Comparison of ENCODE assay signal across 29 mouse cellular contexts in the genomic region with DNA sequence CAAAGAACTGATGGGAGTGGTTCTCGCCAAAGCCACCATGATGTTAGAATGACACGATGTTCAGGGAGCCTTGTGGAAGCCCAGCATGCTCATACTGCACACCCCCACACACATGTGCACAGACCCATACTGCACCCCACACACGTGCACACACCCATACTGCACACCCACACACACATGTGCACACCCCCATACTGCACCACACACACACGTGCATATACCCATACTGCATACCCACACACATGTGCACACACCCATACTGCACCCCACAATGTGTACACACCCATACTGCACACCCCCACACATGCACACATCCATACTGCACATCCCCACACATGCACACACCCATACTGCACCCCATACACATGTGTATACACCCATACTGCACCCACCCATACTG. TPM values are rescaled to one million over a fixed set of nuclear protein-coding genes. Genes with fewer than 3 reads are reported as not detected.
DNase-seq lines count a peak whose midpoint lies in the region; ATAC-seq and TF ChIP-seq lines count a peak whose summit lies in the region.
"Had no signal": no experiment of that assay in that cellular context is flagged by ENCODE, and none has a peak within 500 bp of the region (broad histone marks: within the 10 kb centered on the region; RNA-seq: fewer than 3 reads in every experiment).

No protein-coding gene starts in this region.

- H3K4me1 ChIP-seq in hindbrain, embryonic 13.5 days (replicated peaks): peaks cover 19% of the 10 kb centered on the region; the same call in 1 of the 2 replicates
- no peaks in the 10 kb centered on the region for H3K4me1 ChIP-seq in hindbrain, postnatal 0 days (ENCODE audit: insufficient read depth, low read length)
- H3K4me1 ChIP-seq in liver, embryonic 14.5 days (replicated peaks; ENCODE audit: control insufficient read depth in 2 of 2, insufficient read depth in 2 of 2, low read length in 1 of 2): peaks cover 0 to 5% of the 10 kb centered on the region in 2 experiments; a peak in 2 of 4 replicates
- H3K4me1 ChIP-seq in liver, postnatal 0 days (ENCODE audit: insufficient read depth): peaks cover 9% of the 10 kb centered on the region
- H3K4me1 ChIP-seq in embryonic facial prominence, embryonic 12.5 days: no peaks in the 10 kb centered on the region
- no peaks in the 10 kb centered on the region for H3K4me1 ChIP-seq in forebrain, embryonic 15.5 days
- peaks cover 3% of the 10 kb centered on the region for H3K4me1 ChIP-seq in intestine, postnatal 0 days (replicated peaks; ENCODE audit: control insufficient read depth, insufficient read depth, low read length)

- DNase-seq in hindbrain, postnatal 0 days (ENCODE audit: low spot score): no peak
- DNase-seq in liver, embryonic 14.5 days (ENCODE audit: low read depth in 3 of 3, low spot score in 3 of 3): no peak
- DNase-seq in liver, postnatal 0 days: no peak
- DNase-seq: adrenal gland, adult 8-10 months; cerebellum, adult 11-12 months; cerebellum, postnatal 10 days; heart, postnatal 36 days; kidney, adult 9 months; kidney, postnatal 14 days; left cerebral cortex, postnatal 4 days; midbrain, embryonic 14.5 days had no signal

- 91% methylated on average over 4 of the region's 4 CpGs for WGBS in hindbrain, embryonic 13.5 days
- 90% methylated on average over 4 of the region's 4 CpGs for WGBS in hindbrain, postnatal 0 days
- 75% methylated on average over 4 of the region's 4 CpGs for WGBS in liver, embryonic 14.5 days (ENCODE audit: insufficient replicate concordance)
- 78% methylated on average over 4 of the region's 4 CpGs for WGBS in liver, postnatal 0 days (ENCODE audit: insufficient replicate concordance)
- 88% methylated on average over 4 of the region's 4 CpGs for WGBS in embryonic facial prominence, embryonic 12.5 days
- WGBS in forebrain, embryonic 15.5 days: 91% methylated on average over 4 of the region's 4 CpGs
- WGBS in intestine, postnatal 0 days: 89% methylated on average over 4 of the region's 4 CpGs

- H3K9me3 ChIP-seq in hindbrain, embryonic 13.5 days: no peaks in the 10 kb centered on the region
- H3K9me3 ChIP-seq in hindbrain, postnatal 0 days (ENCODE audit: low read length): no peaks in the 10 kb centered on the region
- no peaks in the 10 kb centered on the region for H3K9me3 ChIP-seq in liver, embryonic 14.5 days (ENCODE audit: control insufficient read depth, low read length)
- H3K9me3 ChIP-seq in liver, postnatal 0 days (ENCODE audit: low read length): no peaks in the 10 kb centered on the region
- H3K9me3 ChIP-seq in embryonic facial prominence, embryonic 12.5 days: no peaks in the 10 kb centered on the region
- no peaks in the 10 kb centered on the region for H3K9me3 ChIP-seq in forebrain, embryonic 15.5 days
- no peaks in the 10 kb centered on the region for H3K9me3 ChIP-seq in intestine, postnatal 0 days (ENCODE audit: control insufficient read depth)
- H3K9me3 ChIP-seq: heart, embryonic 15.5 days; neural tube, embryonic 15.5 days had no signal

- no peak overlapping the region for H3K27ac ChIP-seq in hindbrain, embryonic 13.5 days
- no peak overlapping the region for H3K27ac ChIP-seq in hindbrain, postnatal 0 days
- no peak overlapping the region for H3K27ac ChIP-seq in liver, embryonic 14.5 days
- no peak overlapping the region for H3K27ac ChIP-seq in liver, postnatal 0 days (ENCODE audit: low read depth)
- no peak overlapping the region for H3K27ac ChIP-seq in embryonic facial prominence, embryonic 12.5 days
- no peak overlapping the region for H3K27ac ChIP-seq in forebrain, embryonic 15.5 days (replicated peaks)
- H3K27ac ChIP-seq in intestine, postnatal 0 days (ENCODE audit: low read depth, low read length): no peak overlapping the region
- H3K27ac ChIP-seq: heart, embryonic 15.5 days; macrophage had no signal

- H3K27me3 ChIP-seq in hindbrain, embryonic 13.5 days: no peaks in the 10 kb centered on the region
- no peaks in the 10 kb centered on the region for H3K27me3 ChIP-seq in hindbrain, postnatal 0 days (ENCODE audit: insufficient read depth, low read length)
- H3K27me3 ChIP-seq in liver, embryonic 14.5 days (ENCODE audit: control insufficient read depth, insufficient read depth, low read length): no peaks in the 10 kb centered on the region
- H3K27me3 ChIP-seq in liver, postnatal 0 days (ENCODE audit: insufficient read depth, low read length): no peaks in the 10 kb centered on the region
- H3K27me3 ChIP-seq in embryonic facial prominence, embryonic 12.5 days: no peaks in the 10 kb centered on the region
- no peaks in the 10 kb centered on the region for H3K27me3 ChIP-seq in forebrain, embryonic 15.5 days
- no peaks in the 10 kb centered on the region for H3K27me3 ChIP-seq in intestine, postnatal 0 days (replicated peaks; ENCODE audit: control insufficient read depth, insufficient read depth, low read length)
- H3K27me3 ChIP-seq: heart, embryonic 15.5 days; neural tube, embryonic 15.5 days had no signal

- H3K4me3 ChIP-seq in hindbrain, embryonic 13.5 days: no peak overlapping the region
- no peak overlapping the region for H3K4me3 ChIP-seq in hindbrain, postnatal 0 days (ENCODE audit: low read length)
- H3K4me3 ChIP-seq in liver, embryonic 14.5 days (ENCODE audit: insufficient read depth in 1 of 2, low read depth in 2 of 2, low read length in 2 of 2): no peak overlapping the region
- no peak overlapping the region for H3K4me3 ChIP-seq in liver, postnatal 0 days (ENCODE audit: low read depth, low read length)
- H3K4me3 ChIP-seq in embryonic facial prominence, embryonic 12.5 days: no peak overlapping the region
- H3K4me3 ChIP-seq in forebrain, embryonic 15.5 days: no peak overlapping the region
- no peak overlapping the region for H3K4me3 ChIP-seq in intestine, postnatal 0 days (ENCODE audit: low read depth, low read length)
- H3K4me3 ChIP-seq: heart, embryonic 15.5 days; neural tube, embryonic 15.5 days had no signal

- TF ChIP-seq EP300 in liver, embryonic 14.5 days (IDR thresholded peaks at IDR 0.05; ENCODE audit: low read depth): no peak
- TF ChIP-seq EP300 in liver, postnatal 0 days (IDR thresholded peaks at IDR 0.05; ENCODE audit: low read depth): no peak

- 0 out of 2 replicates have a peak, but pooled peaks have one; percentile 20 for ATAC-seq in hindbrain, embryonic 13.5 days (ENCODE audit: low FRiP score)
- ATAC-seq in hindbrain, postnatal 0 days: no peak
- ATAC-seq in liver, embryonic 14.5 days (ENCODE audit: insufficient read depth): 0 out of 2 replicates have a peak, but pooled peaks have one; percentile 17
- no peak for ATAC-seq in liver, postnatal 0 days
- ATAC-seq in embryonic facial prominence, embryonic 12.5 days (ENCODE audit: insufficient number of reproducible peaks, insufficient read depth, low FRiP score, low TSS enrichment): peak; percentile 76
- peak; percentile 29; the same call in 1 of the 2 replicates for ATAC-seq in forebrain, embryonic 15.5 days (replicated peaks)
- no peak for ATAC-seq in intestine, postnatal 0 days
- ATAC-seq: activated CD4-positive, CD25-positive, alpha-beta regulatory T cell, adult 4 months; lung, postnatal 0 days had no signal

- H3K9ac ChIP-seq in hindbrain, embryonic 13.5 days: no peak overlapping the region
- H3K9ac ChIP-seq in hindbrain, postnatal 0 days (replicated peaks; ENCODE audit: low read length): no peak overlapping the region
- H3K9ac ChIP-seq in liver, embryonic 14.5 days (replicated peaks): no peak overlapping the region
- H3K9ac ChIP-seq in liver, postnatal 0 days (replicated peaks): no peak overlapping the region
- H3K9ac ChIP-seq in embryonic facial prominence, embryonic 12.5 days: no peak overlapping the region
- H3K9ac ChIP-seq in forebrain, embryonic 15.5 days (replicated peaks): no peak overlapping the region
- H3K9ac ChIP-seq in intestine, postnatal 0 days (ENCODE audit: low read depth, low read length): no peak overlapping the region
- H3K9ac ChIP-seq: heart, embryonic 15.5 days; neural tube, embryonic 15.5 days had no signal

- peaks cover 61% of the 10 kb centered on the region for H3K36me3 ChIP-seq in hindbrain, embryonic 13.5 days
- H3K36me3 ChIP-seq in hindbrain, postnatal 0 days (ENCODE audit: insufficient read depth, low read length): peaks cover 37% of the 10 kb centered on the region
- H3K36me3 ChIP-seq in liver, embryonic 14.5 days (replicated peaks; ENCODE audit: control insufficient read depth, insufficient read depth, low read depth): peaks cover 16% of the 10 kb centered on the region; the same call in 1 of the 2 replicates
- peaks cover 30% of the 10 kb centered on the region for H3K36me3 ChIP-seq in liver, postnatal 0 days (replicated peaks; ENCODE audit: insufficient read depth, low read length)
- peaks cover 60% of the 10 kb centered on the region for H3K36me3 ChIP-seq in embryonic facial prominence, embryonic 12.5 days
- peaks cover 53% of the 10 kb centered on the region for H3K36me3 ChIP-seq in forebrain, embryonic 15.5 days
- peaks cover 48% of the 10 kb centered on the region for H3K36me3 ChIP-seq in intestine, postnatal 0 days (ENCODE audit: control insufficient read depth, insufficient read depth)

- no peak overlapping the region for H3K4me2 ChIP-seq in hindbrain, embryonic 13.5 days
- no peak overlapping the region for H3K4me2 ChIP-seq in hindbrain, postnatal 0 days (ENCODE audit: low read depth, low read length)
- no peak overlapping the region for H3K4me2 ChIP-seq in liver, embryonic 14.5 days (ENCODE audit: low read depth)
- H3K4me2 ChIP-seq in liver, postnatal 0 days (ENCODE audit: low read depth, low read length): no peak overlapping the region
- H3K4me2 ChIP-seq in embryonic facial prominence, embryonic 12.5 days (replicated peaks): no peak overlapping the region
- H3K4me2 ChIP-seq in forebrain, embryonic 15.5 days (replicated peaks): no peak overlapping the region
- H3K4me2 ChIP-seq in intestine, postnatal 0 days (replicated peaks; ENCODE audit: low read depth): no peak overlapping the region
- H3K4me2 ChIP-seq: heart, embryonic 15.5 days; neural tube, embryonic 15.5 days had no signal

- TF ChIP-seq CTCF in hindbrain, postnatal 0 days (IDR thresholded peaks at IDR 0.05; ENCODE audit: low read depth): no peak
- no peak for TF ChIP-seq CTCF in liver, embryonic 14.5 days (IDR thresholded peaks at IDR 0.05; ENCODE audit: low read depth)
- no peak for TF ChIP-seq CTCF in liver, postnatal 0 days (IDR thresholded peaks at IDR 0.05; ENCODE audit: low read depth)
- no peak for TF ChIP-seq CTCF in intestine, postnatal 0 days (IDR thresholded peaks at IDR 0.05; ENCODE audit: low read depth)

RNA-seq across cellular contexts. Expression of a gene that starts 10.2 kb away (rescaled TPM):
- polyA plus RNA-seq in hindbrain, embryonic 13.5 days (2015; fragmentation: Nextera tagmentation; extraction: Ambion mirVana): 24.9 and 26.5 TPM in 2 replicates
- 241 and 242 TPM in 2 replicates for total RNA-seq in hindbrain, postnatal 0 days (2014; rRNA removed)
- polyA plus RNA-seq in hindbrain, postnatal 0 days (2015; fragmentation: Nextera tagmentation; extraction: Ambion mirVana): 123 and 128 TPM in 2 replicates
- 3.0 and 3.1 TPM in 2 replicates for polyA plus RNA-seq in liver, embryonic 14.5 days (2012; rRNA removed)
- polyA plus RNA-seq in liver, embryonic 14.5 days (2014; fragmentation: Nextera tagmentation; extraction: Ambion mirVana): 2.2 and 2.7 TPM in 2 replicates
- 3.7 and 4.3 TPM in 2 replicates for polyA plus RNA-seq in liver, postnatal 0 days (2015; fragmentation: Nextera tagmentation; extraction: Ambion mirVana)
- 2.4 and 3.0 TPM in 2 replicates for polyA plus RNA-seq in embryonic facial prominence, embryonic 12.5 days (2016; fragmentation: Nextera tagmentation; extraction: Ambion mirVana)
- 37.0 and 38.7 TPM in 2 replicates for polyA plus RNA-seq in forebrain, embryonic 15.5 days (2015; fragmentation: Nextera tagmentation; extraction: Ambion mirVana)
- polyA plus RNA-seq in intestine, postnatal 0 days (2015; fragmentation: Nextera tagmentation; extraction: Ambion mirVana): 33.4 and 33.8 TPM in 2 replicates

RNA-seq across cellular contexts. Expression of a gene that starts 15.6 kb away (rescaled TPM):
- 116 and 124 TPM in 2 replicates for polyA plus RNA-seq in hindbrain, embryonic 13.5 days (2015; fragmentation: Nextera tagmentation; extraction: Ambion mirVana)
- total RNA-seq in hindbrain, postnatal 0 days (2014; rRNA removed): 93.7 and 106 TPM in 2 replicates
- polyA plus RNA-seq in hindbrain, postnatal 0 days (2015; fragmentation: Nextera tagmentation; extraction: Ambion mirVana): 86.3 and 91.0 TPM in 2 replicates
- 22.6 and 23.3 TPM in 2 replicates for polyA plus RNA-seq in liver, embryonic 14.5 days (2012; rRNA removed)
- 61.4 and 62.3 TPM in 2 replicates for polyA plus RNA-seq in liver, embryonic 14.5 days (2014; fragmentation: Nextera tagmentation; extraction: Ambion mirVana)
- 34.4 and 37.1 TPM in 2 replicates for polyA plus RNA-seq in liver, postnatal 0 days (2015; fragmentation: Nextera tagmentation; extraction: Ambion mirVana)
- polyA plus RNA-seq in embryonic facial prominence, embryonic 12.5 days (2016; fragmentation: Nextera tagmentation; extraction: Ambion mirVana): 110 and 112 TPM in 2 replicates
- polyA plus RNA-seq in forebrain, embryonic 15.5 days (2015; fragmentation: Nextera tagmentation; extraction: Ambion mirVana): 104 and 113 TPM in 2 replicates
- 181 and 184 TPM in 2 replicates for polyA plus RNA-seq in intestine, postnatal 0 days (2015; fragmentation: Nextera tagmentation; extraction: Ambion mirVana)

RNA-seq across cellular contexts. Expression of a gene that starts 16.8 kb away (rescaled TPM):
- polyA plus RNA-seq in hindbrain, embryonic 13.5 days (2015; fragmentation: Nextera tagmentation; extraction: Ambion mirVana): not detected in 2 replicates
- total RNA-seq in hindbrain, postnatal 0 days (2014; rRNA removed): not detected in 2 replicates
- not detected in 2 replicates for polyA plus RNA-seq in hindbrain, postnatal 0 days (2015; fragmentation: Nextera tagmentation; extraction: Ambion mirVana)
- 0.03 and 0.05 TPM in 2 replicates for polyA plus RNA-seq in liver, embryonic 14.5 days (2012; rRNA removed)
- not detected in 2 replicates for polyA plus RNA-seq in liver, embryonic 14.5 days (2014; fragmentation: Nextera tagmentation; extraction: Ambion mirVana)
- polyA plus RNA-seq in liver, postnatal 0 days (2015; fragmentation: Nextera tagmentation; extraction: Ambion mirVana): not detected in 2 replicates
- 2.6 and 4.1 TPM in 2 replicates for polyA plus RNA-seq in embryonic facial prominence, embryonic 12.5 days (2016; fragmentation: Nextera tagmentation; extraction: Ambion mirVana)
- polyA plus RNA-seq in forebrain, embryonic 15.5 days (2015; fragmentation: Nextera tagmentation; extraction: Ambion mirVana): not detected in 2 replicates
- 15.8 and 18.1 TPM in 2 replicates for polyA plus RNA-seq in intestine, postnatal 0 days (2015; fragmentation: Nextera tagmentation; extraction: Ambion mirVana)
- total RNA-seq: adrenal gland, adult 8-10 months; gastrocnemius, adult 8-10 months; heart, postnatal 36 days; layer of hippocampus, adult 18-20 months; layer of hippocampus, postnatal 14 days; left cerebral cortex, adult 8-10 months; left cerebral cortex, postnatal 4 days had no signal
- polyA plus RNA-seq: activated CD4-positive, CD25-positive, alpha-beta regulatory T cell, adult 4 months; C2C12; cortical plate, adult 2 months; gonadal fat pad, adult 2 months; heart, embryonic 15.5 days; lung, postnatal 0 days; macrophage; midbrain, embryonic 14.5 days; neural tube, embryonic 15.5 days; thymus, postnatal 0 days; urinary bladder, adult 2 months had no signal

RNA-seq across cellular contexts. Expression of a gene that starts 41.9 kb away (rescaled TPM):
- polyA plus RNA-seq in hindbrain, embryonic 13.5 days (2015; fragmentation: Nextera tagmentation; extraction: Ambion mirVana): 1.6 and 2.4 TPM in 2 replicates
- 8.1 and 10.1 TPM in 2 replicates for total RNA-seq in hindbrain, postnatal 0 days (2014; rRNA removed)
- polyA plus RNA-seq in hindbrain, postnatal 0 days (2015; fragmentation: Nextera tagmentation; extraction: Ambion mirVana): 3.7 and 4.4 TPM in 2 replicates
- polyA plus RNA-seq in liver, embryonic 14.5 days (2012; rRNA removed): 14.6 and 14.7 TPM in 2 replicates
- 18.4 and 20.1 TPM in 2 replicates for polyA plus RNA-seq in liver, embryonic 14.5 days (2014; fragmentation: Nextera tagmentation; extraction: Ambion mirVana)
- polyA plus RNA-seq in liver, postnatal 0 days (2015; fragmentation: Nextera tagmentation; extraction: Ambion mirVana): 14.5 and 14.7 TPM in 2 replicates
- 1.7 and 1.9 TPM in 2 replicates for polyA plus RNA-seq in embryonic facial prominence, embryonic 12.5 days (2016; fragmentation: Nextera tagmentation; extraction: Ambion mirVana)
- 1.3 and 1.5 TPM in 2 replicates for polyA plus RNA-seq in forebrain, embryonic 15.5 days (2015; fragmentation: Nextera tagmentation; extraction: Ambion mirVana)
- 2.5 and 2.6 TPM in 2 replicates for polyA plus RNA-seq in intestine, postnatal 0 days (2015; fragmentation: Nextera tagmentation; extraction: Ambion mirVana)

Comparison
In these comparisons a context has a peak if more than half of its experiments do, and no peak if none do; other contexts are left out.
1. ATAC-seq: peak in hindbrain, embryonic 13.5 days (single experiment), liver, embryonic 14.5 days (single experiment), embryonic facial prominence, embryonic 12.5 days (single experiment) and forebrain, embryonic 15.5 days (single experiment); none in hindbrain, postnatal 0 days (single experiment), liver, postnatal 0 days (single experiment) and intestine, postnatal 0 days (single experiment).